Mouse (Mus musculus) cerebellum, adult 2 months (tissue): ENCODE results near the gene Plk4.

Experiments
- CTCF ChIP-seq: fragments of 200-500 bp; IDR thresholded peaks from 2 replicates; pipeline ENCODE4 v1.5.1; 2011; ENCODE audit warnings: low read depth, mild to moderate bottlenecking, control low read depth, low read length, moderate library complexity, borderline replicate concordance; ENCODE audit not compliant: insufficient read depth
- POLR2A ChIP-seq: fragments of 200-500 bp; IDR thresholded peaks from 2 replicates; pipeline ENCODE4 v1.6.1; 2011; ENCODE audit warnings: low read length, control low read depth, borderline replicate concordance; ENCODE audit not compliant: insufficient read depth

GRCm38 (mm10) chr3:40793783-40794182 lies 6.0 kb upstream of the Plk4 start:
- TF ChIP-seq CTCF (no peak), POLR2A (no peak)
